In the genomic region with DNA sequence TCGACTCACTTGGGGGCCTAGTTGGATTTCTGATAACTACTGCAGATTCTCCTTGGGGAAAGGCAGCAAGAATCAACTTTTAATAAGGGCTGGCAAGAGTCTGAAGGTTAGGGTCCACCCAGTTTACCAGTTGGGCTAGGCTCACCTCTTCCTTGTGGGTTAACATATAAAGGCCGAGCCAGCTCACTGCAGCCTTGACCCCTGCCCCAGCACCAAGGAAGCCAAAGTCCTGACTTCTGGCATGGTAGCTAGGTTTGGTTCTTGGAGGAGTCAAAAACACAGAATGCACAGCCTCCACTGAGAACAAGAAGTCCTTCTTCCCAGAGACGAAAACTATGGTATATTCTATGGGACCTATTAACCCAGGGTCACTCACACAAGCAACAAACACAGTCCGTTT, we compare ENCODE assay signal across 9 mouse cellular contexts. TPM values are rescaled to one million over a fixed set of nuclear protein-coding genes. Genes with fewer than 3 reads are reported as not detected.
DNase-seq lines count a peak whose midpoint lies in the region; ATAC-seq and TF ChIP-seq lines count a peak whose summit lies in the region.
"Had no signal": no experiment of that assay in that cellular context is flagged by ENCODE, and none has a peak within 500 bp of the region (broad histone marks: within the 10 kb centered on the region; RNA-seq: fewer than 3 reads in every experiment).

No protein-coding gene starts in this region.

- H3K4me3 ChIP-seq in forebrain, embryonic 11.5 days (ENCODE audit: low read depth, low read length): no peak overlapping the region
- no peak overlapping the region for H3K4me3 ChIP-seq in forebrain, postnatal 0 days (ENCODE audit: low read depth, low read length)
- no peak overlapping the region for H3K4me3 ChIP-seq in midbrain, embryonic 12.5 days
- H3K4me3 ChIP-seq in midbrain, embryonic 15.5 days: no peak overlapping the region
- H3K4me3 ChIP-seq in stomach, embryonic 14.5 days (ENCODE audit: low read depth, low read length): peak overlapping the region; percentile 56; the same call in 1 of the 2 replicates

- H3K27ac ChIP-seq in forebrain, embryonic 11.5 days (ENCODE audit: low read depth, low read length): no peak overlapping the region
- no peak overlapping the region for H3K27ac ChIP-seq in forebrain, postnatal 0 days (ENCODE audit: low read depth, low read length)
- H3K27ac ChIP-seq in midbrain, embryonic 12.5 days (replicated peaks): no peak overlapping the region
- H3K27ac ChIP-seq in midbrain, embryonic 15.5 days: no peak overlapping the region
- peak overlapping the region; percentile 91; the same call in 1 of the 2 replicates for H3K27ac ChIP-seq in stomach, embryonic 14.5 days (ENCODE audit: low read length)

- ATAC-seq in forebrain, embryonic 11.5 days (replicated peaks; ENCODE audit: low FRiP score): no peak
- ATAC-seq in forebrain, postnatal 0 days: no peak
- ATAC-seq in midbrain, embryonic 12.5 days (ENCODE audit: low FRiP score, low read depth): no peak
- no peak for ATAC-seq in midbrain, embryonic 15.5 days (replicated peaks)
- no peak for ATAC-seq in stomach, embryonic 14.5 days (ENCODE audit: insufficient number of reproducible peaks, insufficient read depth, low FRiP score, low read depth)
- ATAC-seq in activated CD4-positive, CD25-positive, alpha-beta regulatory T cell, adult 4 months: no peak

- TF ChIP-seq CTCF in forebrain, postnatal 0 days (IDR thresholded peaks at IDR 0.05; ENCODE audit: low read depth): no peak

- no peaks in the 10 kb centered on the region for H3K27me3 ChIP-seq in forebrain, embryonic 11.5 days (ENCODE audit: control insufficient read depth, insufficient read depth, low read length)
- H3K27me3 ChIP-seq in forebrain, postnatal 0 days (ENCODE audit: insufficient read depth, low read length): no peaks in the 10 kb centered on the region
- H3K27me3 ChIP-seq in midbrain, embryonic 12.5 days: 0 out of 2 replicates have a peak, but pooled peaks cover 7% of the 10 kb centered on the region
- no peaks in the 10 kb centered on the region for H3K27me3 ChIP-seq in midbrain, embryonic 15.5 days (replicated peaks)
- H3K27me3 ChIP-seq in stomach, embryonic 14.5 days (ENCODE audit: control insufficient read depth, insufficient read depth, low read length): no peaks in the 10 kb centered on the region

- 68% methylated on average over 4 of the region's 4 CpGs for WGBS in forebrain, embryonic 11.5 days
- WGBS in forebrain, postnatal 0 days: 72% methylated on average over 4 of the region's 4 CpGs
- 71% methylated on average over 4 of the region's 4 CpGs for WGBS in midbrain, embryonic 12.5 days
- 75% methylated on average over 4 of the region's 4 CpGs for WGBS in midbrain, embryonic 15.5 days
- WGBS in stomach, embryonic 14.5 days: 51% methylated on average over 4 of the region's 4 CpGs

- peaks cover 4% of the 10 kb centered on the region for H3K36me3 ChIP-seq in forebrain, embryonic 11.5 days (ENCODE audit: control insufficient read depth, insufficient read depth, low read length)
- H3K36me3 ChIP-seq in forebrain, postnatal 0 days (ENCODE audit: insufficient read depth): peaks cover 28% of the 10 kb centered on the region
- peaks cover 33% of the 10 kb centered on the region for H3K36me3 ChIP-seq in midbrain, embryonic 12.5 days
- H3K36me3 ChIP-seq in midbrain, embryonic 15.5 days (replicated peaks): peaks cover 12% of the 10 kb centered on the region; the same call in 1 of the 2 replicates
- H3K36me3 ChIP-seq in stomach, embryonic 14.5 days (ENCODE audit: control insufficient read depth, insufficient read depth, low read length): peaks cover 21% of the 10 kb centered on the region

- H3K9me3 ChIP-seq in forebrain, embryonic 11.5 days (ENCODE audit: control insufficient read depth, low read length): no peaks in the 10 kb centered on the region
- no peaks in the 10 kb centered on the region for H3K9me3 ChIP-seq in forebrain, postnatal 0 days (ENCODE audit: low read length)
- no peaks in the 10 kb centered on the region for H3K9me3 ChIP-seq in midbrain, embryonic 12.5 days
- H3K9me3 ChIP-seq in midbrain, embryonic 15.5 days: no peaks in the 10 kb centered on the region
- no peaks in the 10 kb centered on the region for H3K9me3 ChIP-seq in stomach, embryonic 14.5 days (ENCODE audit: control insufficient read depth, low read depth, low read length)

- peaks cover 7% of the 10 kb centered on the region; the same call in 1 of the 2 replicates for H3K4me1 ChIP-seq in forebrain, embryonic 11.5 days (replicated peaks; ENCODE audit: control insufficient read depth, insufficient read depth, low read length)
- H3K4me1 ChIP-seq in forebrain, postnatal 0 days (ENCODE audit: insufficient read depth): peaks cover 8% of the 10 kb centered on the region; the same call in 1 of the 2 replicates
- peaks cover 12% of the 10 kb centered on the region for H3K4me1 ChIP-seq in midbrain, embryonic 12.5 days
- peaks cover 11% of the 10 kb centered on the region for H3K4me1 ChIP-seq in midbrain, embryonic 15.5 days
- peaks cover 14% of the 10 kb centered on the region for H3K4me1 ChIP-seq in stomach, embryonic 14.5 days (ENCODE audit: control insufficient read depth, insufficient read depth, low read length)

- H3K9ac ChIP-seq in forebrain, embryonic 11.5 days (ENCODE audit: low read length): no peak overlapping the region
- H3K9ac ChIP-seq in forebrain, postnatal 0 days: no peak overlapping the region
- H3K9ac ChIP-seq in midbrain, embryonic 12.5 days (replicated peaks): no peak overlapping the region
- H3K9ac ChIP-seq in midbrain, embryonic 15.5 days: no peak overlapping the region
- H3K9ac ChIP-seq in stomach, embryonic 14.5 days (replicated peaks; ENCODE audit: low read depth, low read length): no peak overlapping the region

- DNase-seq in forebrain, embryonic 11.5 days (ENCODE audit: low spot score): no peak
- no peak for DNase-seq in forebrain, postnatal 0 days
- DNase-seq in kidney, postnatal 10 days: peak; percentile 39
- no peak for DNase-seq in thymus, postnatal 36 days

- H3K4me2 ChIP-seq in forebrain, embryonic 11.5 days (ENCODE audit: low read depth, low read length, severe bottlenecking): peak overlapping the region; percentile 99; the same call in 1 of the 2 replicates
- no peak overlapping the region for H3K4me2 ChIP-seq in forebrain, postnatal 0 days (ENCODE audit: low read depth)
- H3K4me2 ChIP-seq in midbrain, embryonic 12.5 days (replicated peaks): peak overlapping the region; percentile 82; the same call in 1 of the 2 replicates
- no peak overlapping the region for H3K4me2 ChIP-seq in midbrain, embryonic 15.5 days
- H3K4me2 ChIP-seq in stomach, embryonic 14.5 days (replicated peaks; ENCODE audit: low read depth, low read length): peak overlapping the region; percentile 96; the same call in 1 of the 2 replicates

RNA-seq across cellular contexts. Expression of gene Sh3d21, which starts 0.4 kb away (rescaled TPM):
- 1.6 TPM in 2 replicates for polyA plus RNA-seq in forebrain, embryonic 11.5 days (2014; fragmentation: Nextera tagmentation; extraction: Ambion mirVana)
- 1.0 and 2.1 TPM in 2 replicates for total RNA-seq in forebrain, postnatal 0 days (2014; rRNA removed)
- polyA plus RNA-seq in forebrain, postnatal 0 days (2015; fragmentation: Nextera tagmentation; extraction: Ambion mirVana): 1.4 and 1.7 TPM in 2 replicates
- 1.6 and 1.7 TPM in 2 replicates for polyA plus RNA-seq in midbrain, embryonic 12.5 days (2016; fragmentation: Nextera tagmentation; extraction: Ambion mirVana)
- polyA plus RNA-seq in midbrain, embryonic 15.5 days (2015; fragmentation: Nextera tagmentation; extraction: Ambion mirVana): 1.3 TPM in 2 replicates
- polyA plus RNA-seq in stomach, embryonic 14.5 days (2014; fragmentation: Nextera tagmentation; extraction: Ambion mirVana): 7.4 and 8.7 TPM in 2 replicates
- under 1 TPM in 1 of 2 experiments, not detected in 1; 0.92 TPM for polyA plus RNA-seq in activated CD4-positive, CD25-positive, alpha-beta regulatory T cell, adult 4 months (2017; shearing (Covaris generic))
- total RNA-seq: common myeloid progenitor, adult 5-6 weeks had no signal

RNA-seq across cellular contexts. Expression of gene Eva1b, which starts 16.1 kb away (rescaled TPM):
- 18.6 and 19.0 TPM in 2 replicates for polyA plus RNA-seq in forebrain, embryonic 11.5 days (2014; fragmentation: Nextera tagmentation; extraction: Ambion mirVana)
- 12.9 and 14.4 TPM in 2 replicates for total RNA-seq in forebrain, postnatal 0 days (2014; rRNA removed)
- polyA plus RNA-seq in forebrain, postnatal 0 days (2015; fragmentation: Nextera tagmentation; extraction: Ambion mirVana): 10.6 and 12.6 TPM in 2 replicates
- polyA plus RNA-seq in midbrain, embryonic 12.5 days (2016; fragmentation: Nextera tagmentation; extraction: Ambion mirVana): 18.6 and 26.8 TPM in 2 replicates
- polyA plus RNA-seq in midbrain, embryonic 15.5 days (2015; fragmentation: Nextera tagmentation; extraction: Ambion mirVana): 11.8 and 12.0 TPM in 2 replicates
- 70.2 and 76.5 TPM in 2 replicates for polyA plus RNA-seq in stomach, embryonic 14.5 days (2014; fragmentation: Nextera tagmentation; extraction: Ambion mirVana)
- polyA plus RNA-seq in activated CD4-positive, CD25-positive, alpha-beta regulatory T cell, adult 4 months (2017; shearing (Covaris generic)): 10 to 100 TPM; 18.8 to 19.0 TPM

RNA-seq across cellular contexts. Expression of gene Thrap3, which starts 38.9 kb away (rescaled TPM):
- polyA plus RNA-seq in forebrain, embryonic 11.5 days (2014; fragmentation: Nextera tagmentation; extraction: Ambion mirVana): 251 and 263 TPM in 2 replicates
- total RNA-seq in forebrain, postnatal 0 days (2014; rRNA removed): 113 and 165 TPM in 2 replicates
- polyA plus RNA-seq in forebrain, postnatal 0 days (2015; fragmentation: Nextera tagmentation; extraction: Ambion mirVana): 92.4 and 111 TPM in 2 replicates
- polyA plus RNA-seq in midbrain, embryonic 12.5 days (2016; fragmentation: Nextera tagmentation; extraction: Ambion mirVana): 265 and 274 TPM in 2 replicates
- polyA plus RNA-seq in midbrain, embryonic 15.5 days (2015; fragmentation: Nextera tagmentation; extraction: Ambion mirVana): 140 and 150 TPM in 2 replicates
- 258 and 268 TPM in 2 replicates for polyA plus RNA-seq in stomach, embryonic 14.5 days (2014; fragmentation: Nextera tagmentation; extraction: Ambion mirVana)
- polyA plus RNA-seq in activated CD4-positive, CD25-positive, alpha-beta regulatory T cell, adult 4 months (2017; shearing (Covaris generic)): 100 to 1,000 TPM; 205 to 236 TPM

RNA-seq across cellular contexts. Expression of gene Stk40, which starts 59.9 kb away (rescaled TPM):
- polyA plus RNA-seq in forebrain, embryonic 11.5 days (2014; fragmentation: Nextera tagmentation; extraction: Ambion mirVana): 37.4 and 37.5 TPM in 2 replicates
- 11.7 and 19.6 TPM in 2 replicates for total RNA-seq in forebrain, postnatal 0 days (2014; rRNA removed)
- 13.3 and 14.9 TPM in 2 replicates for polyA plus RNA-seq in forebrain, postnatal 0 days (2015; fragmentation: Nextera tagmentation; extraction: Ambion mirVana)
- 48.8 and 49.0 TPM in 2 replicates for polyA plus RNA-seq in midbrain, embryonic 12.5 days (2016; fragmentation: Nextera tagmentation; extraction: Ambion mirVana)
- polyA plus RNA-seq in midbrain, embryonic 15.5 days (2015; fragmentation: Nextera tagmentation; extraction: Ambion mirVana): 34.4 and 35.2 TPM in 2 replicates
- polyA plus RNA-seq in stomach, embryonic 14.5 days (2014; fragmentation: Nextera tagmentation; extraction: Ambion mirVana): 20.0 and 23.6 TPM in 2 replicates
- 10 to 100 TPM; 15.5 to 20.4 TPM for polyA plus RNA-seq in activated CD4-positive, CD25-positive, alpha-beta regulatory T cell, adult 4 months (2017; shearing (Covaris generic))

Comparison
In these comparisons a context has a peak if more than half of its experiments do, and no peak if none do; other contexts are left out.
1. H3K4me2 ChIP-seq: peak in forebrain, embryonic 11.5 days (single experiment), midbrain, embryonic 12.5 days (single experiment) and stomach, embryonic 14.5 days (single experiment); none in forebrain, postnatal 0 days (single experiment) and midbrain, embryonic 15.5 days (single experiment).